Mouse (Mus musculus): Measurements from ENCODE around the gene Med4. TPM values are rescaled to one million over a fixed set of nuclear protein-coding genes. Genes with fewer than 3 reads are reported as not detected.

The Med4 gene
- polyA plus RNA-seq, 1 experiment = 24.5 TPM

- no peak for TF ChIP-seq POLR2A (IDR thresholded peaks at IDR 0.05; ENCODE audit: control insufficient read depth, low read depth, low read length)
- no peak for TF ChIP-seq CTCF (IDR thresholded peaks at IDR 0.05; ENCODE audit: control insufficient read depth, insufficient read depth, insufficient replicate concordance, low read depth, low read length)
- H3K27ac ChIP-seq (ENCODE audit: control insufficient read depth, insufficient read depth, low read depth, low read length) = no peak overlapping the region
These were observed 36.0 kb upstream of the Med4 start for GRCm38 (mm10) chr14:73473670-73474460.

GRCm38 (mm10) chr14:73474636-73475093 is 35.2 kb upstream of the Med4 start:
- no peak overlapping the region for H3K4me3 ChIP-seq (ENCODE audit: control insufficient read depth, low read depth, low read length)
- no peak for TF ChIP-seq POLR2A (IDR thresholded peaks at IDR 0.05; ENCODE audit: control insufficient read depth, low read depth, low read length)
- no peak for TF ChIP-seq CTCF (IDR thresholded peaks at IDR 0.05; ENCODE audit: control insufficient read depth, insufficient read depth, insufficient replicate concordance, low read depth, low read length)
- no peaks in the 10 kb centered on the region for H3K36me3 ChIP-seq (ENCODE audit: control insufficient read depth, insufficient read depth, low read length)
- H3K27ac ChIP-seq (ENCODE audit: control insufficient read depth, insufficient read depth, low read depth, low read length) = no peak overlapping the region
- H3K4me1 ChIP-seq (ENCODE audit: control insufficient read depth, insufficient read depth, low read length) = no peaks in the 10 kb centered on the region
- H3K27me3 ChIP-seq (ENCODE audit: control insufficient read depth, insufficient read depth, low read length) = no peaks in the 10 kb centered on the region

More at GRCm38 (mm10) chr14:73473670-73474460, 36.0 kb upstream of the Med4 start:
- Histone ChIP-seq H3K36me3 (ENCODE audit: control insufficient read depth, insufficient read depth, low read length) (no peaks in the 10 kb centered on the region), H3K4me1 (ENCODE audit: control insufficient read depth, insufficient read depth, low read length) (no peaks in the 10 kb centered on the region), H3K4me3 (ENCODE audit: control insufficient read depth, low read depth, low read length) (no peak overlapping the region), H3K27me3 (ENCODE audit: control insufficient read depth, insufficient read depth, low read length) (no peaks in the 10 kb centered on the region)

- no peak overlapping the region for H3K4me3 ChIP-seq (ENCODE audit: control insufficient read depth, low read depth, low read length)
- H3K27me3 ChIP-seq (ENCODE audit: control insufficient read depth, insufficient read depth, low read length) = no peaks in the 10 kb centered on the region
- H3K4me1 ChIP-seq (ENCODE audit: control insufficient read depth, insufficient read depth, low read length) = no peaks in the 10 kb centered on the region
- H3K27ac ChIP-seq (ENCODE audit: control insufficient read depth, insufficient read depth, low read depth, low read length) = no peak overlapping the region
- no peak for TF ChIP-seq CTCF (IDR thresholded peaks at IDR 0.05; ENCODE audit: control insufficient read depth, insufficient read depth, insufficient replicate concordance, low read depth, low read length)
- no peak for TF ChIP-seq POLR2A (IDR thresholded peaks at IDR 0.05; ENCODE audit: control insufficient read depth, low read depth, low read length)
- no peaks in the 10 kb centered on the region for H3K36me3 ChIP-seq (ENCODE audit: control insufficient read depth, insufficient read depth, low read length)
These were observed 34.3 kb upstream of the Med4 start for GRCm38 (mm10) chr14:73475506-73475905.

GRCm38 (mm10) chr14:73476361-73476934 is 33.4 kb upstream of the Med4 start:
- no peak overlapping the region for H3K4me3 ChIP-seq (ENCODE audit: control insufficient read depth, low read depth, low read length)
- TF ChIP-seq CTCF (IDR thresholded peaks at IDR 0.05; ENCODE audit: control insufficient read depth, insufficient read depth, insufficient replicate concordance, low read depth, low read length) (no peak), POLR2A (IDR thresholded peaks at IDR 0.05; ENCODE audit: control insufficient read depth, low read depth, low read length) (no peak)

GRCm38 (mm10) chr14:73477077-73477476 is 32.7 kb upstream of the Med4 start:
- H3K27ac ChIP-seq (ENCODE audit: control insufficient read depth, insufficient read depth, low read depth, low read length) = no peak overlapping the region
- H3K36me3 ChIP-seq (ENCODE audit: control insufficient read depth, insufficient read depth, low read length) = no peaks in the 10 kb centered on the region
- H3K4me3 ChIP-seq (ENCODE audit: control insufficient read depth, low read depth, low read length) = no peak overlapping the region
- H3K4me1 ChIP-seq (ENCODE audit: control insufficient read depth, insufficient read depth, low read length) = no peaks in the 10 kb centered on the region
- TF ChIP-seq CTCF (IDR thresholded peaks at IDR 0.05; ENCODE audit: control insufficient read depth, insufficient read depth, insufficient replicate concordance, low read depth, low read length) = no peak
- TF ChIP-seq POLR2A (IDR thresholded peaks at IDR 0.05; ENCODE audit: control insufficient read depth, low read depth, low read length) = no peak
- H3K27me3 ChIP-seq (ENCODE audit: control insufficient read depth, insufficient read depth, low read length) = no peaks in the 10 kb centered on the region

More at GRCm38 (mm10) chr14:73476361-73476934, 33.4 kb upstream of the Med4 start:
- Histone ChIP-seq H3K27me3 (ENCODE audit: control insufficient read depth, insufficient read depth, low read length) (no peaks in the 10 kb centered on the region), H3K36me3 (ENCODE audit: control insufficient read depth, insufficient read depth, low read length) (no peaks in the 10 kb centered on the region), H3K27ac (ENCODE audit: control insufficient read depth, insufficient read depth, low read depth, low read length) (no peak overlapping the region), H3K4me1 (ENCODE audit: control insufficient read depth, insufficient read depth, low read length) (no peaks in the 10 kb centered on the region)

GRCm38 (mm10) chr14:73478321-73478720 is 31.5 kb upstream of the Med4 start:
- Histone ChIP-seq H3K4me1 (ENCODE audit: control insufficient read depth, insufficient read depth, low read length) (no peaks in the 10 kb centered on the region), H3K27ac (ENCODE audit: control insufficient read depth, insufficient read depth, low read depth, low read length) (no peak overlapping the region), H3K36me3 (ENCODE audit: control insufficient read depth, insufficient read depth, low read length) (no peaks in the 10 kb centered on the region), H3K4me3 (ENCODE audit: control insufficient read depth, low read depth, low read length) (no peak overlapping the region), H3K27me3 (ENCODE audit: control insufficient read depth, insufficient read depth, low read length) (no peaks in the 10 kb centered on the region)
- TF ChIP-seq POLR2A (IDR thresholded peaks at IDR 0.05; ENCODE audit: control insufficient read depth, low read depth, low read length) = no peak
- no peak for TF ChIP-seq CTCF (IDR thresholded peaks at IDR 0.05; ENCODE audit: control insufficient read depth, insufficient read depth, insufficient replicate concordance, low read depth, low read length)

GRCm38 (mm10) chr14:73479771-73480170 is 30.1 kb upstream of the Med4 start:
- Histone ChIP-seq H3K27me3 (ENCODE audit: control insufficient read depth, insufficient read depth, low read length) (no peaks in the 10 kb centered on the region), H3K27ac (ENCODE audit: control insufficient read depth, insufficient read depth, low read depth, low read length) (no peak overlapping the region), H3K4me1 (ENCODE audit: control insufficient read depth, insufficient read depth, low read length) (no peaks in the 10 kb centered on the region), H3K36me3 (ENCODE audit: control insufficient read depth, insufficient read depth, low read length) (no peaks in the 10 kb centered on the region), H3K4me3 (ENCODE audit: control insufficient read depth, low read depth, low read length) (no peak overlapping the region)
- TF ChIP-seq CTCF (IDR thresholded peaks at IDR 0.05; ENCODE audit: control insufficient read depth, insufficient read depth, insufficient replicate concordance, low read depth, low read length) = no peak
- no peak for TF ChIP-seq POLR2A (IDR thresholded peaks at IDR 0.05; ENCODE audit: control insufficient read depth, low read depth, low read length)
